Mouse (Mus musculus) limb, embryonic 14.5 days (tissue): Measurements from ENCODE around the gene Gp1bb. TPM values are rescaled to one million over a fixed set of nuclear protein-coding genes. Genes with fewer than 3 reads are reported as not detected.

Experiments used
- ATAC-seq: fragments of 200-750 bp; cut with Nextera tagmentation; 2 replicates; pipeline ENCODE4 v1.8.0; 2017; ENCODE audit warnings: low read depth, moderate number of reproducible peaks, moderate TSS enrichment; ENCODE audit not compliant: low FRiP score
- DNase-seq: peaks from one replicate; pipeline ENCODE4 v3.0.0-alpha.2; 2015; ENCODE audit warnings: low spot score
- H3K27ac ChIP-seq: fragments of 300-500 bp; sonication (generic); replicated peaks from 2 replicates; pipeline ENCODE4 v1.5.1; 2014; ENCODE audit warnings: low read depth, mild to moderate bottlenecking, low read length, moderate library complexity, mixed read lengths
- H3K27me3 ChIP-seq: fragments of 300-500 bp; sonication (generic); 2 replicates; pipeline ENCODE4 v1.6.1; 2014; ENCODE audit warnings: low read length, mixed read lengths; ENCODE audit not compliant: control insufficient read depth, insufficient read depth
- H3K36me3 ChIP-seq: fragments of 300-500 bp; sonication (generic); 2 replicates; pipeline ENCODE4 v1.6.1; 2014; ENCODE audit warnings: mild to moderate bottlenecking, low read length, moderate library complexity, mixed read lengths; ENCODE audit not compliant: control insufficient read depth, insufficient read depth
- H3K4me1 ChIP-seq: fragments of 300-500 bp; sonication (generic); 2 replicates; pipeline ENCODE4 v1.6.1; 2014; ENCODE audit warnings: antibody characterized with exemption, low read length, mixed read lengths; ENCODE audit not compliant: control insufficient read depth, insufficient read depth
- H3K4me2 ChIP-seq: fragments of 300-500 bp; sonication (generic); replicated peaks from 2 replicates; pipeline ENCODE4 v1.6.1; 2014; ENCODE audit warnings: low read depth, mild to moderate bottlenecking, low read length, moderate library complexity; ENCODE audit not compliant: severe bottlenecking
- H3K4me3 ChIP-seq: fragments of 300-500 bp; sonication (generic); replicated peaks from 2 replicates; pipeline ENCODE4 v1.5.1; 2014; ENCODE audit warnings: low read length
- H3K9ac ChIP-seq: fragments of 300-500 bp; sonication (generic); 2 replicates; pipeline ENCODE4 v1.6.1; 2014; ENCODE audit warnings: mild to moderate bottlenecking, low read depth, low read length, moderate library complexity; ENCODE audit not compliant: severe bottlenecking
- H3K9me3 ChIP-seq: fragments of 300-500 bp; sonication (generic); 2 replicates; pipeline ENCODE4 v1.6.1; 2016; ENCODE audit warnings: low read length; ENCODE audit not compliant: control insufficient read depth
- POLR2A ChIP-seq: fragments of 200-500 bp; IDR thresholded peaks from 2 replicates; pipeline ENCODE4 v1.8.0; 2012; ENCODE audit warnings: inconsistent platforms, mild to moderate bottlenecking, moderate library complexity, borderline replicate concordance; ENCODE audit not compliant: insufficient read depth, insufficient read length; ENCODE audit errors: extremely low read depth
- WGBS: fragments of 180-500 bp; shearing (Covaris S2); extraction: QIAGEN DNeasy Blood & Tissue Kit; methylation state at CpG from one replicate; pipeline ENCODE4 v1.1.7; 2014; 5-methylcytosine and 5-hydroxymethylcytosine counted together
- polyA plus RNA-seq, 2 experiments: library from polyadenylated mRNA; depleted of rRNA in 1 of 2; stranded (reverse) in 1 of 2; unstranded in 1 of 2; fragments of >200 nt; fragmentation: Nextera tagmentation in 1 of 2; extraction: Ambion mirVana in 1 of 2; gene quantifications; 2 replicates each; pipeline versions ENCODE4 v1.2.1 to v1.2.3; 2012 to 2014

Gene Gp1bb
- polyA plus RNA-seq, 2 experiments, result 3.0 to 4.3 TPM

- no peak overlapping the region for H3K4me3 ChIP-seq
- H3K27ac ChIP-seq, result no peak overlapping the region
- no peak for ATAC-seq
- no peak for TF ChIP-seq POLR2A
- H3K4me2 ChIP-seq, result no peak overlapping the region
- peaks cover 64% of the 10 kb centered on the region for H3K27me3 ChIP-seq
- DNase-seq, result no peak
- H3K9me3 ChIP-seq, result no peaks in the 10 kb centered on the region
- WGBS, result 41% methylated on average over 15 of the region's 15 CpGs
- peaks cover 39% of the 10 kb centered on the region for H3K4me1 ChIP-seq
- H3K36me3 ChIP-seq, result peaks cover 38% of the 10 kb centered on the region
- no peak overlapping the region for H3K9ac ChIP-seq
These were observed 2.4 kb upstream of the Gp1bb start for GRCm38 (mm10) chr16:18624641-18625040.

GRCm38 (mm10) chr16:18623751-18624540 lies 1.7 kb upstream of the Gp1bb start:
- H3K4me3 ChIP-seq, result no peak overlapping the region
- peaks cover 38% of the 10 kb centered on the region for H3K4me1 ChIP-seq

GRCm38 (mm10) chr16:18622916-18623750 lies 930 bp upstream of the Gp1bb start:
- Histone ChIP-seq H3K9ac (no peak overlapping the region), H3K4me1 (peaks cover 30% of the 10 kb centered on the region), H3K4me2 (no peak overlapping the region), H3K27me3 (peaks cover 79% of the 10 kb centered on the region), H3K9me3 (no peaks in the 10 kb centered on the region), H3K36me3 (peaks cover 38% of the 10 kb centered on the region), H3K4me3 (no peak overlapping the region), H3K27ac (no peak overlapping the region)
- DNase-seq (no peak), ATAC-seq (no peak)
- 47% methylated on average over 28 of the region's 29 CpGs for WGBS
- no peak for TF ChIP-seq POLR2A

More at GRCm38 (mm10) chr16:18623751-18624540, 1.7 kb upstream of the Gp1bb start:
- no peaks in the 10 kb centered on the region for H3K9me3 ChIP-seq
- no peak overlapping the region for H3K4me2 ChIP-seq
- no peak overlapping the region for H3K9ac ChIP-seq
- TF ChIP-seq POLR2A, result no peak
- 49% methylated on average over 15 of the region's 15 CpGs for WGBS
- peaks cover 38% of the 10 kb centered on the region for H3K36me3 ChIP-seq
- H3K27me3 ChIP-seq, result peaks cover 71% of the 10 kb centered on the region
- no peak overlapping the region for H3K27ac ChIP-seq
- no peak for ATAC-seq
- DNase-seq, result no peak

GRCm38 (mm10) chr16:18621362-18622001 lies 721 bp downstream of the Gp1bb start:
- Histone ChIP-seq H3K4me1 (peaks cover 18% of the 10 kb centered on the region; the same call in 1 of the 2 replicates), H3K4me2 (peak overlapping the region; percentile 85), H3K27me3 (peaks cover 83% of the 10 kb centered on the region), H3K9ac (peak overlapping the region; percentile 44; the same call in 1 of the 2 replicates), H3K36me3 (peaks cover 38% of the 10 kb centered on the region), H3K4me3 (peak overlapping the region; percentile 49), H3K9me3 (no peaks in the 10 kb centered on the region), H3K27ac (no peak overlapping the region)
- TF ChIP-seq POLR2A, result no peak
- ATAC-seq (no peak), DNase-seq (no peak)
- WGBS, result 6% methylated on average over 38 of the region's 38 CpGs
